Mouse (Mus musculus): ENCODE results near the gene Fancm. TPM values are rescaled to one million over a fixed set of nuclear protein-coding genes. Genes with fewer than 3 reads are reported as not detected.
"Not testable (repeated sequence)": the region's sequence is repeated elsewhere in the genome, so short reads cannot be mapped to it uniquely, and the experiment has no call there.

Gene Fancm
- polyA plus RNA-seq, 1 experiment from 2014 or later = 13.9 TPM

DNA sequence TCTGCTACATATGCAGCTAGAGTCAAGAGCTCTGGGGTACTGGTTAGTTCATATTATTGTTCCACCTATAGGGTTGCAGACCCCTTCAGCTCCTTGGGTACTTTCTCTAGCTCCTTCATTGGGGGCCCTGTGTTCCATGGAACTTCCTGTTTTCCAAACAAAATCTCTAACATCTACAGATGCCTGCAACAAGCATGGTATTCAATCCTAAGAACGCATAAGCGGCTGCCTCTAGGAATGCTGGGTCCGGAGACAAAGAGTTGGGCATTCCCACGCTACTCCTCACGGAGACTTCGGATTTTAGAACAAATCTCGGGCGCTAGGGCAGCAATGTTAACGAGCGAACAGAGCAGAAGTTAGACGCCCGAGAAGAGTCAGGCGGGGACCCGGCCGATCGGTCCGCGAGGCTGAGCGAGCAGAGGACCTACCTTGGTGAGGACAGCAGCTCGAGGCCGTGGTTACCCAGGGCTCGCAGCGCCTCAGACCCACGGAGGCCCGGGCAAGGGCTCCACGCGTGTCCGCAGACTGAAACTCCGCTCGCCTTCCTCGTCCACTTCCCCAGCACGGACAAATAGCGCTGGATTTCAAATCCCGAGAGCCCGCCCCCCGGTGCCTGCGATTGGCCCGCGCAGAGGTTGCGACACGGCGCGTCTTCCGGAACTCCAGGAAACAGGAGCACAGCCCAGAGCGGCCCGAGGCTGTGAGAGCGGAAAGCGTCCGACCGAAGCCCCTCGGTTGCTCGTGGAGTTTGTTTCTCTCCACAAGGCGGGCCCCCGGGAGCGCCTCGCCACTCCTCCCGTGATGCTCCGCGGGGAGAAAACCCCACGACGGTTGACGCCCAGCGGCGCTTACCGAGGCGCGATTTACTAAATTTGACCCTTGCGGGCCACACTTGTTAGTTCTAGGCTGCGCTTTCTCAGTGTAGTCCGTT, 96.9 kb downstream of the Fancm start, which contains the start of gene Mis18bp1:
Gene Mis18bp1 (minus strand): TSS at position 584 of the 931 bp plus-strand sequence.
- H3K27ac ChIP-seq = peak within 1 kb of the TSS; percentile 92
- 0 out of 2 replicates have a peak, but pooled peaks cover 6% of the 10 kb centered on the region for H3K36me3 ChIP-seq (ENCODE audit: poor library complexity, severe bottlenecking)
- peak within 1 kb of the TSS; percentile 60 for H3K4me2 ChIP-seq
- H3K27me3 ChIP-seq = no peaks in the 10 kb centered on the region
- H3K4me3 ChIP-seq = peak within 1 kb of the TSS; percentile 85
- peaks cover 14% of the 10 kb centered on the region for H3K4me1 ChIP-seq
- peak; percentile 99 for ATAC-seq
- H3K9me3 ChIP-seq (replicated peaks) = peaks cover 8% of the 10 kb centered on the region
- WGBS = under 1% methylated on average over 70 of the region's 70 CpGs
- H3K9ac ChIP-seq = peak within 1 kb of the TSS; percentile 82

GRCm38 (mm10) chr12:65172959-65173358, 97.6 kb downstream of the Fancm start:
- 30% methylated on average over 8 of the region's 8 CpGs for whole genome bisulfite sequencing
- peak; percentile 65 for ATAC-seq
- H3K27ac ChIP-seq = peak overlapping the region; percentile 92
- H3K4me3 ChIP-seq = peak overlapping the region; percentile 85
- peaks cover 14% of the 10 kb centered on the region for H3K4me1 ChIP-seq
- H3K27me3 ChIP-seq; H3K9me3 ChIP-seq (replicated peaks); H3K36me3 ChIP-seq (ENCODE audit: poor library complexity, severe bottlenecking): not testable (repeated sequence)
- peak overlapping the region; percentile 60 for H3K4me2 ChIP-seq
- peak overlapping the region; percentile 82 for H3K9ac ChIP-seq

GRCm38 (mm10) chr12:65173736-65174135, 98.3 kb downstream of the Fancm start:
- no peak overlapping the region for H3K4me2 ChIP-seq
- H3K4me1 ChIP-seq = peaks cover 14% of the 10 kb centered on the region
- H3K4me3 ChIP-seq = no peak overlapping the region
- no peak overlapping the region for H3K27ac ChIP-seq
- no peaks in the 10 kb centered on the region for H3K36me3 ChIP-seq (ENCODE audit: poor library complexity, severe bottlenecking)
- no peak for ATAC-seq
- 91% methylated on average over 5 of the region's 5 CpGs for WGBS
- no peaks in the 10 kb centered on the region for H3K9me3 ChIP-seq (replicated peaks)
- no peak overlapping the region for H3K9ac ChIP-seq
- H3K27me3 ChIP-seq = no peaks in the 10 kb centered on the region

Other genes with a start within 250 kb of the Fancm start
- 1.6 and 2.6 TPM in 2 replicates for gene Gm527, start 157.7 kb upstream of the Fancm start, polyA plus RNA-seq (2015; fragmentation: Nextera tagmentation; extraction: Ambion mirVana)
- 24.9 and 26.3 TPM in 2 replicates for gene Klhl28, start 110.1 kb upstream of the Fancm start, polyA plus RNA-seq (2015; fragmentation: Nextera tagmentation; extraction: Ambion mirVana)
- gene Togaram1, start 109.8 kb upstream of the Fancm start, polyA plus RNA-seq (2015; fragmentation: Nextera tagmentation; extraction: Ambion mirVana) = 20.1 and 25.3 TPM in 2 replicates
- 63.2 and 64.9 TPM in 2 replicates for gene Prpf39, start 39.3 kb upstream of the Fancm start, polyA plus RNA-seq (2015; fragmentation: Nextera tagmentation; extraction: Ambion mirVana)
- 636 and 684 TPM in 2 replicates for gene Fkbp3, start 1.6 kb upstream of the Fancm start, polyA plus RNA-seq (2015; fragmentation: Nextera tagmentation; extraction: Ambion mirVana)
- 68.0 and 68.5 TPM in 2 replicates for gene Mis18bp1, start 97.0 kb downstream of the Fancm start, polyA plus RNA-seq (2015; fragmentation: Nextera tagmentation; extraction: Ambion mirVana)
- gene Wdr20rt, start 149.9 kb downstream of the Fancm start, polyA plus RNA-seq (2015; fragmentation: Nextera tagmentation; extraction: Ambion mirVana) = not detected in 2 replicates